Mouse (Mus musculus) E14TG2a.4 (cell line): Measurements from ENCODE around the gene Irgm2.

Source experiments
- CTCF ChIP-seq: conservative IDR thresholded peaks from 2 replicates; pipeline ENCODE4 v1.5.1; 2014; ENCODE audit warnings: low read length
- NANOG ChIP-seq: IDR thresholded peaks from 2 replicates; pipeline ENCODE4 v1.6.1; 2014; ENCODE audit warnings: borderline replicate concordance, low read length, mixed read lengths
- POU5F1 ChIP-seq: IDR thresholded peaks from 2 replicates; pipeline ENCODE4 v1.6.1; 2014; ENCODE audit warnings: low read length, borderline replicate concordance

DNA sequence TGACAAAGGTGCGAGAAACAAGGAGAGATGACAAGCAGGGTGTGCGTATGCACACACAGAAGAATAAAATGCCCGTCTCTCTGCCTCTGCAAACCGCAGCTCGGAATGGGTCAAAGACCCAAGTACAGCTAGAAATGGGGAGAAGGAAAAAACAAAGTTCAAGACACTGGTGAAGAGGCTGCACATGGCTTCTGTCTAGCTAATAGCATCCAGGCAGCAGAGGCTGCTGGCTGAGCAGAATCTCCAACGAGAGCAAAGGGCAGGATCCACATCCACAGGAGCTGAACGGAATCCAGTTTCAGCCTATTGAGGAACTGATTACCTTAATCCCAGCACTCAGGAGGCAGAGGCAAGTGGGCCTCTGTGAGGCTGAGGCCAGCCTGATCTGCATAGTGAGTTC, 18.7 kb upstream of the Irgm2 start:
- TF ChIP-seq CTCF (no peak), POU5F1 (no peak), NANOG (no peak)
